In genomic region chr11:42487625-42488024, GRCm38 (mm10) we compare ENCODE assay signal across 26 mouse cellular contexts.
DNase-seq lines count a peak whose midpoint lies in the region; ATAC-seq lines count a peak whose summit lies in the region.
"Had no signal": no experiment of that assay in that cellular context is flagged by ENCODE, and none has a peak within 500 bp of the region (broad histone marks: within the 10 kb centered on the region; RNA-seq: fewer than 3 reads in every experiment).

No protein-coding gene starts in this region.

- no peak overlapping the region for H3K4me3 ChIP-seq in hindbrain, embryonic 12.5 days
- H3K4me3 ChIP-seq in hindbrain, embryonic 14.5 days (replicated peaks; ENCODE audit: low read length): no peak overlapping the region
- H3K4me3 ChIP-seq: embryonic facial prominence, embryonic 12.5 days; hindbrain, embryonic 10.5 days; myocyte; neural tube, embryonic 12.5 days; stomach, embryonic 15.5 days had no signal

- H3K4me2 ChIP-seq in hindbrain, embryonic 12.5 days (replicated peaks): no peak overlapping the region
- no peak overlapping the region for H3K4me2 ChIP-seq in hindbrain, embryonic 14.5 days (replicated peaks)
- H3K4me2 ChIP-seq: embryonic facial prominence, embryonic 12.5 days; neural tube, embryonic 12.5 days; stomach, embryonic 15.5 days had no signal

- intact Hi-C loops in left cerebral cortex, postnatal 14 days (cut with DNase I): no loop called here

- peak; percentile 78; the same call in 1 of the 2 replicates for ATAC-seq in hindbrain, embryonic 12.5 days (ENCODE audit: low FRiP score)
- ATAC-seq in hindbrain, embryonic 14.5 days (ENCODE audit: low FRiP score): no peak
- ATAC-seq: intestine, postnatal 0 days had no signal

- no peaks in the 10 kb centered on the region for H3K36me3 ChIP-seq in hindbrain, embryonic 12.5 days
- no peaks in the 10 kb centered on the region for H3K36me3 ChIP-seq in hindbrain, embryonic 14.5 days (replicated peaks; ENCODE audit: control insufficient read depth, insufficient read depth)
- H3K36me3 ChIP-seq: embryonic facial prominence, embryonic 12.5 days; hindbrain, embryonic 10.5 days; neural tube, embryonic 12.5 days; stomach, embryonic 15.5 days had no signal

- no peak overlapping the region for H3K27ac ChIP-seq in hindbrain, embryonic 12.5 days
- H3K27ac ChIP-seq in hindbrain, embryonic 14.5 days: no peak overlapping the region
- H3K27ac ChIP-seq: embryonic facial prominence, embryonic 12.5 days; hindbrain, embryonic 10.5 days; liver, embryonic 14.5 days; macrophage; neural tube, embryonic 12.5 days; stomach, embryonic 15.5 days had no signal

- H3K9me3 ChIP-seq in hindbrain, embryonic 12.5 days (replicated peaks): no peaks in the 10 kb centered on the region
- no peaks in the 10 kb centered on the region for H3K9me3 ChIP-seq in hindbrain, embryonic 14.5 days (ENCODE audit: control insufficient read depth, low read length)
- H3K9me3 ChIP-seq: embryonic facial prominence, embryonic 12.5 days; hindbrain, embryonic 10.5 days; neural tube, embryonic 12.5 days; stomach, embryonic 15.5 days had no signal

- no peak overlapping the region for H3K9ac ChIP-seq in hindbrain, embryonic 12.5 days
- no peak overlapping the region for H3K9ac ChIP-seq in hindbrain, embryonic 14.5 days
- H3K9ac ChIP-seq: embryonic facial prominence, embryonic 12.5 days; liver, embryonic 14.5 days; neural tube, embryonic 12.5 days; stomach, embryonic 15.5 days had no signal

- DNase-seq in cerebellum, adult 8-10 months: peak; percentile 39
- no peak for DNase-seq in cerebellum, postnatal 10 days
- no peak for DNase-seq in hindbrain, embryonic 14.5 days (ENCODE audit: low spot score)
- DNase-seq in brain, adult 2 months (ENCODE audit: low read depth, low spot score): peak; percentile 83
- peak; percentile 2 for DNase-seq in mesoderm, embryonic 11.5 days (ENCODE audit: low read depth, low spot score)
- no peak for DNase-seq in left cerebral cortex, postnatal 14 days (ENCODE audit: low spot score in 2 of 2)
- DNase-seq: adrenal gland, postnatal 14 days; embryo, embryonic 11 days; gastrocnemius, postnatal 10 days; heart, postnatal 14 days; kidney, adult 9 months; kidney, postnatal 10 days; layer of hippocampus, postnatal 36 days; liver; lung, adult 2 months; lung, postnatal 10 days; right cerebral cortex, postnatal 14 days had no signal

- H3K27me3 ChIP-seq in hindbrain, embryonic 12.5 days: no peaks in the 10 kb centered on the region
- no peaks in the 10 kb centered on the region for H3K27me3 ChIP-seq in hindbrain, embryonic 14.5 days (ENCODE audit: control insufficient read depth, insufficient read depth, low read length)
- H3K27me3 ChIP-seq: embryonic facial prominence, embryonic 12.5 days; neural tube, embryonic 12.5 days; stomach, embryonic 15.5 days had no signal

- H3K4me1 ChIP-seq in hindbrain, embryonic 12.5 days: no peaks in the 10 kb centered on the region
- no peaks in the 10 kb centered on the region for H3K4me1 ChIP-seq in hindbrain, embryonic 14.5 days (replicated peaks; ENCODE audit: control insufficient read depth, insufficient read depth, low read length)
- H3K4me1 ChIP-seq: embryonic facial prominence, embryonic 12.5 days; hindbrain, embryonic 10.5 days; neural tube, embryonic 12.5 days; stomach, embryonic 15.5 days had no signal

Comparison
In these comparisons a context has a peak if more than half of its experiments do, and no peak if none do; other contexts are left out.
1. DNase-seq: peak in cerebellum, adult 8-10 months (single experiment), brain, adult 2 months (single experiment) and mesoderm, embryonic 11.5 days (single experiment); none in cerebellum, postnatal 10 days (0 of 2), hindbrain, embryonic 14.5 days (single experiment) and left cerebral cortex, postnatal 14 days (0 of 2).